Mouse (Mus musculus): ENCODE data around the gene Me3. TPM values are rescaled to one million over a fixed set of nuclear protein-coding genes. Genes with fewer than 3 reads are reported as not detected.

Me3 gene
- polyA plus RNA-seq, 1 experiment from 2014 or later, result 2.5 TPM

DNA sequence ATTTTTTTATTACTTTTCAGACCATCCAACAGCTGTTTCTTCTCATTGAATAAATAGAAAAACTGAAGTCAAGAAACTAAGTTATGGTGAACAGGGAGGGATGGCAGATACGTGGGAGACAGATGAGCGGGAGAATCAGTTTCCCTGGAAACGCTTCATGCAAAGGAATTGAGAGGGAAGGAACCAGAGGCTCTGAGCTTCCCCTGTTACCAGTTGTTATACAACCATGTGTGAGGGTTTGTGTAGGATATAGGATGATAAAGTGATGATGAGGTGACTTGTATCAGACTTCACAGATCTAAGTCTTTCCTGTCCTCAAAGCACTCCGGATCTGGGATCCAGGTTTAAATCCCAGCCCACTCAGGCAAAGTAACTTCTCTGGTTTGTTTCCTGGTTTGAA lies 3.2 kb upstream of the Me3 start:
- Histone ChIP-seq H3K4me3 (replicated peaks) (no peak overlapping the region), H3K27ac (no peak overlapping the region), H3K9me3 (no peaks in the 10 kb centered on the region), H3K4me2 (replicated peaks) (no peak overlapping the region), H3K9ac (replicated peaks) (no peak overlapping the region), H3K27me3 (peaks cover 11% of the 10 kb centered on the region), H3K4me1 (replicated peaks) (peaks cover 16% of the 10 kb centered on the region), H3K36me3 (no peaks in the 10 kb centered on the region)
- 56% methylated on average over 4 of the region's 4 CpGs for WGBS
- no peak for ATAC-seq

DNA sequence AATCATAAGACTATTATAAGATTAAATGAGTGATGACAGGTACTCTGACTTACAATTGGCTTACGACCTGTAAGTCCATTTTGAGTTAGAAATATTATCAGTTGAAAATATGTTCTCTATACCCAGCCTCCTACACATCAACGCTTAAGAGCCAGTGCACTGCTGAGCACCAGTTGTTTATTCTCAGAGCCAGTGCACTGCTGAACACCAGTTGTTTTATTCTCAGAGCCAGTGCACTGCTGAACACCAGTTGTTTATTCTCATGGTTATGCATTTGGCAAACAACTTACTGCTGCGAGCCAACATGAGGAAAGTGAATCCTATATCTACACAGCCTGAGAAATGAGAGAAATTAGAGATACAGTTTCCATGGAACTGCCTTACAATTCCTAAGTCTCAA lies 2.3 kb upstream of the Me3 start:
- H3K27ac ChIP-seq, result no peak overlapping the region
- WGBS, result 82% methylated on average over 3 of the region's 3 CpGs
- no peaks in the 10 kb centered on the region for H3K9me3 ChIP-seq
- no peak for ATAC-seq
- no peak overlapping the region for H3K4me3 ChIP-seq (replicated peaks)
- no peaks in the 10 kb centered on the region for H3K36me3 ChIP-seq
- H3K4me1 ChIP-seq (replicated peaks), result peaks cover 16% of the 10 kb centered on the region
- peaks cover 14% of the 10 kb centered on the region for H3K27me3 ChIP-seq
- H3K9ac ChIP-seq (replicated peaks), result no peak overlapping the region
- no peak overlapping the region for H3K4me2 ChIP-seq (replicated peaks)

DNA sequence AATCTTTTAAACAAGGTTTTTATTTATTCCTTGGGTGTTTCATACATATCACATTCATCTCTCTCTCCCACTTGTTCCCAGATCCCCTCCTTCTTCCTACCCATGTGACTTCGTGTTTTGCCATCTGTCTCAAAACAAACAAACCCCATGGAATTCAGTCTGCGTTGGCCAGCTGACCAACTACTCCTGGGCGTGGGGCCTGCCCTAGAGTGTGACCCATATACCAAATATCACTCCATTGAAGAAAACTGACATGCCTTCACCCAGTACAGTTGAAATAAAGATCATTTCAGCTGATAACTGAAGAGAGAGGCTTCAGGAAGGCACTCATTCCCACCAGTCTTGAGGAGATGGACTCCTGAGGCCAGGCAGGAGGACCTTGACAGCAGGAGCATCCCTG lies 1.4 kb upstream of the Me3 start:
- no peak for ATAC-seq
- Histone ChIP-seq H3K4me1 (replicated peaks) (peaks cover 16% of the 10 kb centered on the region), H3K4me3 (replicated peaks) (no peak overlapping the region), H3K9ac (replicated peaks) (no peak overlapping the region), H3K36me3 (no peaks in the 10 kb centered on the region), H3K27ac (no peak overlapping the region), H3K9me3 (no peaks in the 10 kb centered on the region), H3K27me3 (peaks cover 14% of the 10 kb centered on the region), H3K4me2 (replicated peaks) (no peak overlapping the region)
- WGBS, result 77% methylated on average over 3 of the region's 3 CpGs

DNA sequence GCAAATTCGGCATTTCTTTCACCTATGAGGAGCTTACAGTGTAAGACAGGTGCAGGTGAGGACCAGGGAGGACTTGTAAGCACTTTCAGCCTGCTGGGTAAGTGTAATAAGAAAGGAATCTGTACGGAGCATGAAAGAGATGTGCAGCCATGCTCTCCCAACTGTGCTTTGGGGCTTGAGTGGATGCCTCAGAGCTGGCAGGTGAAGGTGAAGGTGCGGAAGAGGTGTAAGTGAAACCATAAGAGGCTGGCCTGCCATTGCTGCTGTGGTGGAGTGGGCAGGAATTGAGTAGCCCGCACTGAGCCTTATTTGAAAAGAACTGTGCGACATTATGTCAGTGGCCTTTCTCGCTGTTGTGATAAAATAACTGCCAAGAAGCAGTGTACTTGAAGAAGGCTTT lies 8.3 kb downstream of the Me3 start:
- Histone ChIP-seq H3K9ac (replicated peaks) (no peak overlapping the region), H3K4me1 (replicated peaks) (no peaks in the 10 kb centered on the region), H3K27me3 (no peaks in the 10 kb centered on the region), H3K4me2 (replicated peaks) (no peak overlapping the region), H3K9me3 (no peaks in the 10 kb centered on the region), H3K27ac (no peak overlapping the region), H3K36me3 (no peaks in the 10 kb centered on the region), H3K4me3 (replicated peaks) (no peak overlapping the region)
- WGBS, result 91% methylated on average over 6 of the region's 6 CpGs
- no peak for ATAC-seq

DNA sequence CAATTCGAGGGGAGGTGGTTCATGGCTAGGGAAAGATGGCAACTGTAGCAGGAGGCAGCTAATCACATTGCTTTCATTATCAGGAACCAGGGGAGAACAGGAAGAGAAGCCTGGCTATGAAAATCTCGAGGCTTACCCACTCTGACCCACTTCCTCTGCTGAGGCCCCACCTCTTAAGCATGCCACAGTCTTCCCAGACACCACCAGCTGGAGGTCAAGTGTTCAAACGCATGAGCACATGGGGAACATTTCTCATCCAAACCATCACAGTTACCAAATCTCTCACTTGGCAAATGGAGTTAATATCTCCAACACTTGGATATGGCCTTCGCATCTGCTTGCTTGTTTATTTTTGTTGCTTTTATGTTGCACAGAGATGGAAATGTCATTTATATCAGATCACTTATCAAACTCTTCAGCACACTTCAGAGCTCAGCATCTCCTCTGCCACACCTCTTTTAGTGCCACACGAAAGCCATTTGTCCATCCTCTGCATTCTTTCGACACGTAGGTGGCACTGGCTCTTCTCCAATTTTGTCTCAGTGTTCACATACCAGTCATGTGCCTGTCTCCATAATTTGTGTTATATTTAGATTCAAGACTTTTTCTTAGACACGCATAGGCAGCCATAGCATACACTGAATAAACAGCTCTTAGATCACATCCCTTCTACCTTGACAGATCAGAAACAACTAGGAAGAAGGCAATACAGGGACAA lies 8.9 kb downstream of the Me3 start:
- no peak overlapping the region for H3K9ac ChIP-seq (replicated peaks)
- no peak overlapping the region for H3K4me3 ChIP-seq (replicated peaks)
- H3K36me3 ChIP-seq, result no peaks in the 10 kb centered on the region
- no peak for ATAC-seq
- WGBS, result 83% methylated on average over 8 of the region's 8 CpGs
- no peak overlapping the region for H3K27ac ChIP-seq
- H3K4me2 ChIP-seq (replicated peaks), result no peak overlapping the region
- no peaks in the 10 kb centered on the region for H3K4me1 ChIP-seq (replicated peaks)
- H3K27me3 ChIP-seq, result no peaks in the 10 kb centered on the region
- H3K9me3 ChIP-seq, result no peaks in the 10 kb centered on the region

DNA sequence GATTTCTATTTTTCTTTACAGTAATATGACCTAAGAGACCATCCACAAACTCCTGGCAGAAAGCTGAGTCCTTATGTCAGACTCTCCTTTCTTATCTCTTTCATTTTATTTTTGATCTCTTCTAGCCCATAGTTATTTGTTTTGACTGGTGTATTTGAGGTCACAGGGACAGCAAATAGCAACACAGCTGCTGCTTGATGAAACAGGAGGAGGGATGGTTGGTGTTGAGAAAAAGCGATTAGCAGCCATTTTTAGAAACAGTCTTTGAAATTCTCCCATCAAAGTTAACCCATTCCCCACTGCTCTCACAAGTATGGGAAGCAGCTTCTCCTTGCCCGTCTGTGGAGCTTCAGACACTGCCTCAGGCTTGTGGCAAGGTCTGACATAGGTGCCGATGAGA lies 12.8 kb downstream of the Me3 start:
- WGBS, result 81% methylated on average over 3 of the region's 3 CpGs
- Histone ChIP-seq H3K4me3 (replicated peaks) (no peak overlapping the region), H3K9me3 (no peaks in the 10 kb centered on the region), H3K4me2 (replicated peaks) (no peak overlapping the region), H3K9ac (replicated peaks) (no peak overlapping the region), H3K27me3 (no peaks in the 10 kb centered on the region), H3K4me1 (replicated peaks) (no peaks in the 10 kb centered on the region), H3K36me3 (no peaks in the 10 kb centered on the region), H3K27ac (no peak overlapping the region)
- ATAC-seq, result no peak

DNA sequence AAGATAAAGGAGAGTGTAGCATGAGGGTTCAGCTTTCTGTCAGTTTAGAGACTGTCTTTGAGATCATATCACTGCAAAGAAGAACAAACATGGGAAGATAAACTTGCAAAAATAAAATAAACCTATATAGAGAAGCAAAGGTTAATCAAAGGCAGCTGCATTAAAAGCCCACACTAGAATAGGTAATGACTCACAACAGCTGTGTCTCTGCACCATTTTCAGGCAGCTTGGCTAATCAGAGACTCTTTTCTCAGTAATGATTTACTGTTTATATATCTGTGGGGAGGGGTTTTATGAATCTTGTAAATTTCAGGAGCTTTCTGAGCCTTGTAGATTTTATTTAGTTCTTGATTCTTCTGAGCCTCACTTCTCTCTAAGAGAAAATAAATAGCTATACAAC lies 15.7 kb downstream of the Me3 start:
- Histone ChIP-seq H3K9me3 (no peaks in the 10 kb centered on the region), H3K4me1 (replicated peaks) (no peaks in the 10 kb centered on the region), H3K9ac (replicated peaks) (no peak overlapping the region), H3K36me3 (no peaks in the 10 kb centered on the region), H3K27me3 (no peaks in the 10 kb centered on the region), H3K27ac (no peak overlapping the region), H3K4me2 (replicated peaks) (no peak overlapping the region), H3K4me3 (replicated peaks) (no peak overlapping the region)
- ATAC-seq, result no peak

DNA sequence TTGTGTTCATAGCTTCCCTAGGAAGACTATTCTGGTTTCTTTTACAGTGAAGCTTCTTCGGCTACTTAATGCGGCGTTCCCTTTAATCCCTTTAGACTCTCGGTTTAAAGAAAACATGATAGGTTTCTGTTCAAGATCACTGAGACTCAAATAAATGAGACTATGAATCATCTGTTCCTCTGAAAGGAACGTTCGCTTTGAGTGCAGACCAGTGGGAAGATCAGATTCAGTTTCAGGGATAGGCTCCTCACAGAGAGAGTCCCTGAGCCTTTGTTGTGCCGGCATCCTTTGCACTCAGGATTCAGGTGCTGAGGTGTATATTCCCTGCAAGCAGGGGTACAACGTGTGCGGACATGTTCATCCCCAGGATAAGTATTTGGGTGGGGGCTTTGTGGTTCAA lies 25.0 kb downstream of the Me3 start:
- Histone ChIP-seq H3K4me1 (replicated peaks) (no peaks in the 10 kb centered on the region), H3K4me2 (replicated peaks) (no peak overlapping the region), H3K4me3 (replicated peaks) (no peak overlapping the region), H3K9ac (replicated peaks) (no peak overlapping the region), H3K27me3 (no peaks in the 10 kb centered on the region), H3K27ac (no peak overlapping the region), H3K9me3 (no peaks in the 10 kb centered on the region), H3K36me3 (no peaks in the 10 kb centered on the region)
- WGBS, result 69% methylated on average over 9 of the region's 9 CpGs
- no peak for ATAC-seq

DNA sequence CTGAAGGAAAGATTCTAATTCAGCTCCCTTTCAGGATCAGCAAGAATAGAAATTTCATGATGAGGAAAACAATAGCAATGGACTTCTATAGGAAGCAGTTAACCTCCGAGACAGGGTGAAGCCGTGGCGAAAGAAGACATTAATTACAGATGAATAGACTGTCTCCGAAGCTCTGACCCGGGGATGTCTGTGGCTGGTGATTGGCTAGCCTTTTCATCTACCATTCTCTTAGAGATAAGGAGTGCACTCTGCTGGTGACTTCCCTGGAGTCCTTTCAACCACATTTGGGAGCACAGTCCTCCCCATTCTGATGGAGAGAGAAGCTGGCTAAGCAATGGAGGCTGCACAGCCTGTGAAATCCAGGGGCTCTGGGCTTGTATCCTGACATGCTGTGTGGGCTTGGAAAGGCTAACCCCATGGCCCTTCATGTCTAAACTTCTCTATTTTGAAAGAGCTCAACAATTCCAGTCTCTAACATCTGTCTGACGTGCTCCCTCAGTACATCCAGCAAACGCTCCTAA lies 25.6 kb downstream of the Me3 start:
- no peak for ATAC-seq
- 42% methylated on average over 7 of the region's 7 CpGs for WGBS
- H3K4me3 ChIP-seq (replicated peaks), result no peak overlapping the region

DNA sequence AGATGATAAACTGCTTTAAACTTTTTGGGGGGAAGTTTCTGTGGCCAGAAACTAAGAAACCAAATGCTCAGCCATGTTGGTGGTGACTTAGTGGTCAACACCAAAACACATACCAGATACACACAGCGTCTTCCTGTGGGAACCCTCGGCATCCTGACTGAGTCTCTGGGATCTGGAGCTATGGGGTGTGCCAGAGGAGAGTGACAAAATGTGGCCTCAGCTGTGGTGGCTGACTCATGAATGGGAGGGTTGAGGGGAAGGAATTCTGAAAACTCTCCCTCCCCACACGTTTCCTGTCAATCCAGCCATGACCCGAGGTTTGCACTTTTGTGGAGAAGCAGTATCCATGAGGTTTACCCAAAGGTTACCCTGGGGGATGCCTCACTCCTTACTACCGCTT lies 32.0 kb downstream of the Me3 start:
- H3K9me3 ChIP-seq, result no peaks in the 10 kb centered on the region
- 89% methylated on average over 5 of the region's 5 CpGs for WGBS
- no peak overlapping the region for H3K4me2 ChIP-seq (replicated peaks)
- H3K4me1 ChIP-seq (replicated peaks), result no peaks in the 10 kb centered on the region
- ATAC-seq, result no peak
- H3K27me3 ChIP-seq, result no peaks in the 10 kb centered on the region
- no peaks in the 10 kb centered on the region for H3K36me3 ChIP-seq
- H3K9ac ChIP-seq (replicated peaks), result no peak overlapping the region
- no peak overlapping the region for H3K4me3 ChIP-seq (replicated peaks)
- no peak overlapping the region for H3K27ac ChIP-seq

More for the DNA sequence above, 25.6 kb downstream of the Me3 start:
- Histone ChIP-seq H3K27ac (no peak overlapping the region), H3K27me3 (no peaks in the 10 kb centered on the region), H3K9ac (replicated peaks) (no peak overlapping the region), H3K4me1 (replicated peaks) (no peaks in the 10 kb centered on the region), H3K9me3 (no peaks in the 10 kb centered on the region), H3K36me3 (no peaks in the 10 kb centered on the region), H3K4me2 (replicated peaks) (no peak overlapping the region)

DNA sequence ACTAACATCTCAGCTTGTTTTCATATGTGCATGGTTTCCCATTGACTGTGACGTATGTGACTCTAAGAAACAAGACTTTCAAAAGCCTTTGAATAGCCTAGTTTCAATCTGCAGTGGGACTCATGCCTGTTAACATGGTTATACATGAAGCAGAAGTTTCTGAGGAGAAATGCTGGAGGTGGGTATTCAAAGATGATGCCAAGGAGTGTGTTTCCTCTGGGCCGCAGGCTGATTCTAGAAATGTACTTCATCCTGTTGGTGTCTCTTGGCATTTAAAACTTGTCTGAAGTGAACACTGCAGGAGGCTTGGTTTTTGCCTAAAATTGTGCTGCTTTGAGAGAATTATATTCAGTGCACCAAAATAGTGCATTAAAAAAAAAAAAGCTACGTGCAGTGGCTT lies 34.2 kb downstream of the Me3 start:
- H3K4me3 ChIP-seq (replicated peaks), result no peak overlapping the region
- 91% methylated on average over 3 of the region's 3 CpGs for WGBS
- H3K4me1 ChIP-seq (replicated peaks), result no peaks in the 10 kb centered on the region
- H3K27me3 ChIP-seq, result no peaks in the 10 kb centered on the region
- H3K27ac ChIP-seq, result no peak overlapping the region
- H3K9ac ChIP-seq (replicated peaks), result no peak overlapping the region
- no peak overlapping the region for H3K4me2 ChIP-seq (replicated peaks)
- no peaks in the 10 kb centered on the region for H3K9me3 ChIP-seq
- no peak for ATAC-seq
- no peaks in the 10 kb centered on the region for H3K36me3 ChIP-seq

DNA sequence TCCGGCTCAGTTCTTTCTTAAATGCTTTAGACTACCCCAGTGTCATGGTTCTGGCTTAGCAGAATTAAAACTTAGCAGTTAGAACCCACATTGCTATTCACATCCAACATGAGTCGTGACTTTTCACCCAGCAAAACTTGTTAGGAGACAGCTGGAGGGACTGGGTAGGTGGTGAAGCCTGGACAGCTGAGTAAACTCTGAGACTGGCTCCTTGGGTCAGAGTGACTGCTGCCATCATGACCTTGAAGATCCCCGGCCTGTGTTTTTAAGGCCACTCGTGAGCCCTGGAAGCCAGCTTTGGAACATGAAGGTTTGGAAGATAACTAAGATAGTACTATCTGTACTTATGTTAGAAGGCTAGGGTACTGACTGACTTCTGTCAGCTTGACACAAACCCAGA lies 35.4 kb downstream of the Me3 start:
- Histone ChIP-seq H3K9ac (replicated peaks) (no peak overlapping the region), H3K27me3 (no peaks in the 10 kb centered on the region), H3K9me3 (no peaks in the 10 kb centered on the region), H3K27ac (no peak overlapping the region), H3K4me2 (replicated peaks) (no peak overlapping the region), H3K4me3 (replicated peaks) (no peak overlapping the region), H3K36me3 (no peaks in the 10 kb centered on the region), H3K4me1 (replicated peaks) (no peaks in the 10 kb centered on the region)
- ATAC-seq, result no peak
- 89% methylated on average over 4 of the region's 4 CpGs for WGBS

DNA sequence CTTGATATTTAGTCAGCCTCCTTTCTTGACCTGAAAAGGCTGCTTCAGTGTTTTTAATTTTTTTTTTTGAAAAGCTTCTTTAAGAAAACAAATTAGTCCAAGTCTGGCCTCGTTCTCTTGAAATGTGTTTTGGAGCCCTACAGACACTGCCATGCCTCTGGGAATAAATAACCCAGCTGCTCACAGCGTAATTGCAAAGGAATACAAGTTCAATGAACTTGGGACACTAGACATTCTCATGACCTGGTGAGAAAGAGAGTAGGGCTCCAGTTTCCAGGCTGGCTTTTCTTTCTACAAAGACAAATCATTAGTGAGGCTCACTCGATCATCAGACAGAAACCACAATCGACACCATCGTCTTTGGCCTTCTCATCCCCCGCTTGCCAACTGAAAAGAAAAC lies 37.3 kb downstream of the Me3 start:
- Histone ChIP-seq H3K27me3 (no peaks in the 10 kb centered on the region), H3K4me3 (replicated peaks) (no peak overlapping the region), H3K9me3 (no peaks in the 10 kb centered on the region), H3K4me2 (replicated peaks) (no peak overlapping the region), H3K27ac (no peak overlapping the region), H3K36me3 (no peaks in the 10 kb centered on the region), H3K9ac (replicated peaks) (no peak overlapping the region), H3K4me1 (replicated peaks) (no peaks in the 10 kb centered on the region)
- 78% methylated on average over 6 of the region's 6 CpGs for WGBS
- ATAC-seq, result no peak

Data from midbrain, embryonic 13.5 days (tissue).